Mouse (Mus musculus) small intestine, adult 2 months (tissue): ENCODE measurements at regions not wholly inside any gene's neighbourhood (a gene's known extent, or its start where the extent isn't known, plus 50 kb on each side); places are given as distances from the start of the nearest gene placed in this dataset.

Source experiments
- H3K27ac ChIP-seq: fragments of 200-500 bp; 2 replicates; pipeline ENCODE4 v1.5.1; 2012; ENCODE audit warnings: low read depth, low read length, control low read depth, inconsistent platforms; ENCODE audit not compliant: insufficient read depth
- H3K27me3 ChIP-seq: fragments of 200-500 bp; 2 replicates; pipeline ENCODE4 v1.6.1; 2012; ENCODE audit warnings: mild to moderate bottlenecking, moderate library complexity, low read length, inconsistent platforms; ENCODE audit not compliant: control insufficient read depth, insufficient read depth
- H3K36me3 ChIP-seq: fragments of 200-500 bp; 2 replicates; pipeline ENCODE4 v1.6.1; 2012; ENCODE audit warnings: mild to moderate bottlenecking, low read length, control low read depth, inconsistent platforms; ENCODE audit not compliant: control insufficient read depth, insufficient read depth
- H3K4me1 ChIP-seq: fragments of 200-500 bp; 2 replicates; pipeline ENCODE4 v1.6.1; 2012; ENCODE audit warnings: low read length, inconsistent platforms, mixed read lengths; ENCODE audit not compliant: control insufficient read depth, insufficient read depth, insufficient read length
- H3K4me3 ChIP-seq: fragments of 200-500 bp; 2 replicates; pipeline ENCODE4 v1.5.1; 2012; ENCODE audit warnings: low read depth, mild to moderate bottlenecking, control low read depth, inconsistent platforms, low read length, moderate library complexity
- CTCF ChIP-seq: fragments of 200-500 bp; IDR thresholded peaks from 2 replicates; pipeline ENCODE4 v1.5.1; 2012; ENCODE audit warnings: low read depth, mild to moderate bottlenecking, control low read depth, inconsistent platforms, low read length, moderate library complexity, mixed read lengths; ENCODE audit not compliant: insufficient replicate concordance, insufficient read length; ENCODE audit errors: extremely low read depth
- POLR2A ChIP-seq: fragments of 200-500 bp; IDR thresholded peaks from 2 replicates; pipeline ENCODE4 v1.6.1; 2012; ENCODE audit warnings: low read depth, mild to moderate bottlenecking, control low read depth, inconsistent platforms, low read length, moderate library complexity
- WGBS: fragments of 180-500 bp; shearing (Covaris S2); methylation state at CpG from one replicate; pipeline ENCODE4 v1.1.7; 2018; 5-methylcytosine and 5-hydroxymethylcytosine counted together

GRCm38 (mm10) chr10:16995010-16995409 lies 728.0 kb upstream of the Cited2 start:
- H3K27ac ChIP-seq: no peak overlapping the region
- H3K36me3 ChIP-seq: no peaks in the 10 kb centered on the region
- H3K4me1 ChIP-seq: peaks cover 2% of the 10 kb centered on the region; the same call in 1 of the 2 replicates
- WGBS: 69% methylated on average over 1 of the region's 1 CpGs
- no peak overlapping the region for H3K4me3 ChIP-seq
- no peaks in the 10 kb centered on the region for H3K27me3 ChIP-seq
- TF ChIP-seq POLR2A: no peak

GRCm38 (mm10) chr10:16996820-16997466 lies 726.1 kb upstream of the Cited2 start:
- no peaks in the 10 kb centered on the region for H3K27me3 ChIP-seq
- no peak overlapping the region for H3K27ac ChIP-seq
- WGBS: 79% methylated on average over 6 of the region's 6 CpGs
- H3K36me3 ChIP-seq: no peaks in the 10 kb centered on the region
- H3K4me3 ChIP-seq: no peak overlapping the region
- peaks cover 2% of the 10 kb centered on the region; the same call in 1 of the 2 replicates for H3K4me1 ChIP-seq
- no peak for TF ChIP-seq CTCF
- no peak for TF ChIP-seq POLR2A

- H3K27ac ChIP-seq: no peak overlapping the region
- no peak overlapping the region for H3K4me3 ChIP-seq
- no peaks in the 10 kb centered on the region for H3K36me3 ChIP-seq
- H3K27me3 ChIP-seq: no peaks in the 10 kb centered on the region
- H3K4me1 ChIP-seq: no peaks in the 10 kb centered on the region
- TF ChIP-seq POLR2A: no peak
- TF ChIP-seq CTCF: no peak
- 91% methylated on average over 8 of the region's 8 CpGs for WGBS
Observed at GRCm38 (mm10) chr10:17001320-17001719, 721.7 kb upstream of the Cited2 start.

DNA sequence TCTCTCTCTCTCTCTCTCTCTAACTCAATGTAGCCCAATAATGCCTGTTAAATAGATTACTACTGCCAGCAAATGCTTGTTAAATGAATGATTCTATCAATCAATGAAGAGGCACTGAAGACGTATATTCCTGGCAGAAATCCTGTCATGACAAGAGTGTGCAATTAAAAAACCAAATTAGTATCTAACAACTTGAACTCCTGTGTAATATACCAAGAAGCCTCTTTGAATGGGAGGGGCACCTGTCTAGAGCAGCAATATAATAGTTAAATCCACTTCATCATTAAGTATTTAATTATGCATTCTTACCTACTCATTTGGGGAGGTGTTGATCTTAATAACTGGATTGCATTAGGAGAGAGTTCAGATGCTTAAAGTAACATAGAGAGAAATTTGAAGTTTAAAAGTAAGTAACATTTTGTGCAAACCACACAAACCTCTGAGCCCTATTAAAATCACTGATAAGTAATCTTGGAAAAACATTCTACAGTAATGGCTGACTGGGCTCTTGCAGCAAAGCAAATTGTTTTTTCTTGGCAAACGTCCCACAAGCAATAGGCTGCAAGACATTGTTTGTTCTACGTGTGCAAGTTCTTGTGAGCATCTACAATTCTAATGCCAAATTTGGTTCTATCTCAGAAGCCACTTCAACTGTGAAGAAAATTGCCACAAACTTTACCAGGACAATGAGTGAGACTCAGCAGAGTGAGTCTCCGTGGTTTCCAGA lies 719.7 kb upstream of the Cited2 start:
- WGBS: 35% methylated on average over 4 of the region's 4 CpGs
- Histone ChIP-seq H3K27ac (no peak overlapping the region), H3K4me3 (no peak overlapping the region), H3K4me1 (no peaks in the 10 kb centered on the region), H3K36me3 (no peaks in the 10 kb centered on the region), H3K27me3 (no peaks in the 10 kb centered on the region)
- TF ChIP-seq CTCF (no peak), POLR2A (no peak)

GRCm38 (mm10) chr10:17008683-17009082 lies 714.3 kb upstream of the Cited2 start:
- TF ChIP-seq POLR2A (no peak), CTCF (no peak)
- Histone ChIP-seq H3K27ac (no peak overlapping the region), H3K27me3 (no peaks in the 10 kb centered on the region), H3K4me3 (no peak overlapping the region), H3K4me1 (no peaks in the 10 kb centered on the region), H3K36me3 (no peaks in the 10 kb centered on the region)
- WGBS: 52% methylated on average over 4 of the region's 4 CpGs

DNA sequence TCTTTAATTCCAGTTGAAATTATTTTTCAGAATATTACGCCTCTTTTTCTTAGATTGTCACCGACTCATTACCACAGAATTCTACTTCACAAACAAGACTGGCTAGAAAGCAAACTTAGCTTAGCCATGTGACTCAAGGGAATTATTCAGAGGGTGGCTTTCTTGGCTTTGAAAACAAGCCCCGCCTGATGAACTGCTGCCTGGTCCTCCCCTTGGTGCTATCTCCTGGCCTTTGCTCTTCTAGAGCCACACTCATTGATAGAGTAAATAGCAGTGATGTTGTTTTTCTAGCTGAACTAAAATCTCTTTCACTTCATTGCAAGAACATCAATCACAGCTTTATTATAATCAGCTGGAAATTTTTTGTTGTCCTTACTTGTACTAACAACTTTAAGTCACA lies 713.0 kb upstream of the Cited2 start:
- no peak overlapping the region for H3K4me3 ChIP-seq
- WGBS: 51% methylated on average over 3 of the region's 3 CpGs
- no peaks in the 10 kb centered on the region for H3K4me1 ChIP-seq
- H3K27me3 ChIP-seq: no peaks in the 10 kb centered on the region
- H3K36me3 ChIP-seq: no peaks in the 10 kb centered on the region
- TF ChIP-seq POLR2A (no peak), CTCF (no peak)
- H3K27ac ChIP-seq: no peak overlapping the region

- 74% methylated on average over 2 of the region's 2 CpGs for WGBS
Observed at GRCm38 (mm10) chr10:17011876-17012275, 711.1 kb upstream of the Cited2 start.

More at GRCm38 (mm10) chr10:17011876-17012275, 711.1 kb upstream of the Cited2 start:
- H3K36me3 ChIP-seq: no peaks in the 10 kb centered on the region
- no peak overlapping the region for H3K4me3 ChIP-seq
- H3K27me3 ChIP-seq: no peaks in the 10 kb centered on the region
- H3K4me1 ChIP-seq: no peaks in the 10 kb centered on the region
- no peak overlapping the region for H3K27ac ChIP-seq
- TF ChIP-seq POLR2A (no peak), CTCF (no peak)
